Comparison of ENCODE assay signal across 8 mouse cellular contexts in the genomic region with DNA sequence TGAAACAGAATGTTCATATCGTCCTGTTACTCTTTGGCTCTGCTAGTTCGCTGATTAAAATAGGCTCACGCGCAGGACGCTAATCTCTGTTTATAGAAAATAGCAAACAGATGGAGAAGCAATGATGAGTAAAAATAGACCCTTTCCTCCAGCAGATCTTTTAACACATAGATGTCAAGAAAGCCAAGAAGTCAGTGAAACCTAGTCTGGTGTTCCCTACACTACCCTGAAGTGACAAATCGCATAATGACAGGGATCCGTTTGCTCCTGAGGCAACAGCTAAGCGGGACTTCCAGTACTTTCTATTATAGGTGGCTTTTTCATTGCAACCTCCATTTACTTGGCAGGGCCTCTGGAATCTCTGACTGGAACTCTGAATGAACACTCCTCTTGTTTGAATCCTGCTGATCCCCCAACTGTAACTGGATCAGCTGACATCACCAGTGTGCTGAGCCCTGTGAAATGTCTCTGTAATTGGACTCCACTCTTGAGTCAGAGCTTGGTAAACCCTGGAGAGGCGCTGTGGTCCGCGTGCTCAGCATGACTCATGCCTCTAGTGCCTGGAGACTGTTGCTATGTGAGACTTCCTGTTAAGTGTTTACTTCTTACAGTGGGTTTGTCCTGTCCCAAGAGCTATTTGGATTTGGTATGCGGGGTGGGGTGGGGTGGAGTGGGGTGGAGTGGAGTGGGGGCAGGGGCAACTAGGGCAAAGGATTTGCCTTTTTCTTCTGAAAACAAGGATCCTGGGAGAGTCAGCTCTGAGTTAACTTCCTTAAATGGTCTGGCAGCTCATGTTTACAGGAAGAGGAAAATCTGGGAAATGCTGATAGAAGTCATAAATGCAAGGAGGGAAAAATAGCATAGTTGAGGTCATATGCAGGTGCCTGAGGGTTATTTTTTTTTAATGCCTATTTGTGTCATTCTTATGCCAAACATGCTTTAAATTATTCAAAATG.
A peak's percentile ranks its signal among the peaks of the same experiment; 100 is the strongest.
DNase-seq lines count a peak whose midpoint lies in the region; ATAC-seq and TF ChIP-seq lines count a peak whose summit lies in the region.

No protein-coding gene starts in this region.

- peak; percentile 57 for ATAC-seq in G1E (ENCODE audit: extremely low read depth, insufficient number of reproducible peaks, low FRiP score, poor library complexity, severe bottlenecking)
- peak; percentile 99 for ATAC-seq in forebrain, embryonic 16.5 days
- ATAC-seq in liver, embryonic 14.5 days (ENCODE audit: insufficient read depth) = peak; percentile 88

- no peak overlapping the region for H3K9ac ChIP-seq in forebrain, embryonic 16.5 days (replicated peaks; ENCODE audit: low read depth, low read length)
- H3K9ac ChIP-seq in liver, embryonic 14.5 days (replicated peaks) = no peak overlapping the region

- no peak for TF ChIP-seq CTCF in G1E (IDR thresholded peaks at IDR 0.05; ENCODE audit: low read depth, low read length)
- no peak for TF ChIP-seq CTCF in liver, embryonic 14.5 days (IDR thresholded peaks at IDR 0.05; ENCODE audit: low read depth)

- H3K36me3 ChIP-seq in G1E (replicated peaks) = no peaks in the 10 kb centered on the region
- no peaks in the 10 kb centered on the region for H3K36me3 ChIP-seq in forebrain, embryonic 16.5 days (ENCODE audit: control insufficient read depth, insufficient read depth)
- no peaks in the 10 kb centered on the region for H3K36me3 ChIP-seq in liver, embryonic 14.5 days (replicated peaks; ENCODE audit: control insufficient read depth, insufficient read depth, low read depth)

- no peaks in the 10 kb centered on the region for H3K9me3 ChIP-seq in G1E (replicated peaks)
- H3K9me3 ChIP-seq in forebrain, embryonic 16.5 days (ENCODE audit: control insufficient read depth, low read length) = no peaks in the 10 kb centered on the region
- no peaks in the 10 kb centered on the region for H3K9me3 ChIP-seq in liver, embryonic 14.5 days (ENCODE audit: control insufficient read depth, low read length)

- H3K4me1 ChIP-seq in G1E (ENCODE audit: insufficient read depth, low read depth, low read length) = no peaks in the 10 kb centered on the region
- H3K4me1 ChIP-seq in forebrain, embryonic 16.5 days (replicated peaks; ENCODE audit: control insufficient read depth, insufficient read depth, low read length) = 0 out of 2 replicates have a peak, but pooled peaks cover 5% of the 10 kb centered on the region
- H3K4me1 ChIP-seq in liver, embryonic 14.5 days (replicated peaks; ENCODE audit: control insufficient read depth in 2 of 2, insufficient read depth in 2 of 2, low read length in 1 of 2) = 0 out of 4 replicates have a peak, but pooled peaks cover 0 to 1% of the 10 kb centered on the region in 2 experiments

- 28% methylated on average over 12 of the region's 12 CpGs for WGBS in forebrain, embryonic 16.5 days
- WGBS in liver, embryonic 14.5 days (ENCODE audit: insufficient replicate concordance) = 30% methylated on average over 12 of the region's 12 CpGs

- peak overlapping the region; percentile 9; the same call in 1 of the 2 replicates for H3K4me2 ChIP-seq in forebrain, embryonic 16.5 days (ENCODE audit: low read length)
- H3K4me2 ChIP-seq in liver, embryonic 14.5 days (ENCODE audit: low read depth) = no peak overlapping the region

- H3K27me3 ChIP-seq in G1E (ENCODE audit: insufficient read depth, low read length) = no peaks in the 10 kb centered on the region
- H3K27me3 ChIP-seq in forebrain, embryonic 16.5 days (replicated peaks; ENCODE audit: control insufficient read depth, insufficient read depth, low read length) = no peaks in the 10 kb centered on the region
- H3K27me3 ChIP-seq in liver, embryonic 14.5 days (ENCODE audit: control insufficient read depth, insufficient read depth, low read length) = no peaks in the 10 kb centered on the region

- no peak for DNase-seq in G1E (ENCODE audit: low spot score)
- DNase-seq in cerebellum, adult 11 months = peak; percentile 2
- peak; percentile 74 to 80 for DNase-seq in heart, postnatal 14 days
- peak; percentile 66 to 79 for DNase-seq in kidney, postnatal 4 days
- DNase-seq in liver, embryonic 14.5 days (ENCODE audit: low read depth in 3 of 3, low spot score in 3 of 3) = peak; percentile 17 to 46 (median 22)
- peak; percentile 45 to 68 for DNase-seq in natural killer cell, adult 2 months (ENCODE audit: low spot score in 2 of 2)
- peak; percentile 37 for DNase-seq in urinary bladder, adult 2 months (ENCODE audit: low spot score)

- intact Hi-C loops in heart, postnatal 14 days (cut with DNase I) = loop anchor here (5.0 to 10.0 kb wide), 6 partner anchors 163 to 1091 kb away; a partner anchor contains a TSS

- no peak for TF ChIP-seq EP300 in liver, embryonic 14.5 days (IDR thresholded peaks at IDR 0.05; ENCODE audit: low read depth)

- no peak overlapping the region for H3K27ac ChIP-seq in forebrain, embryonic 16.5 days (ENCODE audit: low read length)
- H3K27ac ChIP-seq in liver, embryonic 14.5 days = no peak overlapping the region

- no peak overlapping the region for H3K4me3 ChIP-seq in G1E (ENCODE audit: low read depth, low read length)
- H3K4me3 ChIP-seq in forebrain, embryonic 16.5 days (replicated peaks; ENCODE audit: low read length) = no peak overlapping the region
- no peak overlapping the region for H3K4me3 ChIP-seq in liver, embryonic 14.5 days (ENCODE audit: insufficient read depth in 1 of 2, low read depth in 2 of 2, low read length in 2 of 2)
